Mouse (Mus musculus) gastrocnemius, adult 18-20 months (tissue): ENCODE results near the gene Defb25. TPM values are rescaled to one million over a fixed set of nuclear protein-coding genes. Genes with fewer than 3 reads are reported as not detected.
"Not testable (repeated sequence)": the region's sequence is repeated elsewhere in the genome, so short reads cannot be mapped to it uniquely, and the experiment has no call there.

Source experiments
- DNase-seq: peaks from one replicate; pipeline ENCODE4 v3.0.0; 2021; ENCODE audit warnings: low spot score
- long read RNA-seq, 2 experiments: library from polyadenylated mRNA; stranded (forward); transcript quantifications; one replicate each; pipeline ENCODE4 v2.0.0; 2021
- total RNA-seq, 2 experiments: library from RNA; stranded (reverse); gene quantifications; 2 replicates each; pipeline ENCODE4 v1.2.3; 2021

Defb25 gene
- total RNA-seq = not detected
- long read RNA-seq, experiment 1 = 0 reads
- long read RNA-seq, experiment 2 = 0 reads

GRCm38 (mm10) chr2:152622953-152623352 lies at the start of gene Defb25:
TSS of gene Defb25 (minus strand) at chr2:152623053.
- no peak for DNase-seq

GRCm38 (mm10) chr2:152672166-152672565 lies 49.3 kb upstream of the Defb25 start:
- peak; percentile 34 for DNase-seq

DNA sequence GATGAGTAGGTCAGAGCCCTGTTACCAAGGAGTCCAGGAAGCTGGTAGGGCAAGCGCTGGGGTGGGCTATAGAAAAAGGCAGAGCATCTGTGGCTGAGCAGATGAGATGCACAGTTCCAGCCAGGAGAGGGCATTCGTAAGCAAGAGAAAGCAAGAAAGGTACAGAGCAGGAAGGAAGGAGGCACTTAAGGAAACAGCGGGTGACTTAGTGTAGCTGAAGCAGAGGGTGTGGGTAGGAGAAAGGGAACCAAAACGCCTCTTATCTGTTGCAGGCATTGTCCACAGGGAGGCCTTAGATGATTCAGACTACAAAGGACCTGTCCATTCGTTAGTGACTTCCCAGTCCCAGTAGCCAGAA lies 48.8 kb upstream of the Defb25 start:
- no peak for DNase-seq

- no peak for DNase-seq
Observed at GRCm38 (mm10) chr2:152670983-152671641, 48.3 kb upstream of the Defb25 start.

DNA sequence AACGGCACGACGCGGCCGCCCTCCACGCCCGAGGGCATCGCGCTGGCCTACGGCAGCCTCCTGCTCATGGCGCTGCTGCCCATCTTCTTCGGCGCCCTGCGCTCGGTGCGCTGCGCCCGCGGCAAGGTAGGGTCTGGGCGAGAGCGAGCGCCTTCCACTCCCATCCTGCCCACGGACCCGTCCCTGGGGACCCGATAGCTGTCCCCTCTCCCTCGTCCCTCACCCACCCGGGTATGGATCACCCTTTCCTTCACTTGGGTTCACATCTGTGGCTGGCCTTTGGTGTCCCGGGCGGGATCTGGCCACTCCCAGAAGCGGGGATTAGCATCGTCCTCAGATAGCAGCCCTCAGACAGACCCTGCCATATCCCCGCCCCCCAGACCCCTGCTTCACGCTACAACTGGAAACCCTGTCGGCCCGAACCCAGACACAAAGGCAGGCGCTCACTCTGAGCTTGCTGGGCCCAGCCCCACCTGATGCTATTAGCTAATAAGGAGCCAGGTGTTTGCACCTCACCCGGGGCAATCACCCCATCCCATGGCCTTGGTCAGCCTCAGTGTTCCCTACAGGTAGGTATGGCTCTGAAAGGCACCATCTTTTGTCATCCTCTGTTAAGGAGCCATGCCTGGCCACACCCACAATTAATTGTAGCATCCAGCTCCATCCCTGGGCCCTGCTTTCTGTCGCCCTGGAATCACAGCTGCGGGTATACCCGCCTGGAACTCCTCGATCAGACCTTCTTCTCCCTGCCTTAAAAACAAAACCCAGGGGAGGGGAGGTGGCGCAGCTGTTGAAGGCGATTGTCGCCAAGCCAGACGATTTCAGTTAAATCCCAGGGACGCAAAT lies 47.0 kb upstream of the Defb25 start:
- DNase-seq = no peak

DNA sequence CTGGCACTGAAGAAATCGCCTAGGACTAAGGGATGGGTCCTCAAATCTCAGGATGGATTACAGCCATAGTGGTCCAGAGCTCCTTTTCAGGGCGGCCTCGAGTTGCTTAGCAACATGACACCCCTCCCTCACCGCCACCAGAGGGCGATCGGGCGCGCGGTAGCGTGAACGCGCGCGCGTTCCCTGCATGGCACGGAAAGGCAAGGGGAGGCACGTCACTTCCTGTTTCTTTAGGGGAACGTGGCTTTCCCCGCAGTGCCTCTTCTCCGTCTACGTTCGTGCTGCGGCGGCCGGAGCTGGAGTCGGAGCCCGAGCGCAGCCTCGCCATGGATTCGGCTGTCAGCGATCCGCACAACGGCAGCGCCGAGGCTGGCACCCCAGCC lies 46.4 kb upstream of the Defb25 start, which contains the start of gene H13:
H13 (plus strand) TSS at position 206 of the 383 bp plus-strand sequence.
- peak; percentile 90 for DNase-seq

DNA sequence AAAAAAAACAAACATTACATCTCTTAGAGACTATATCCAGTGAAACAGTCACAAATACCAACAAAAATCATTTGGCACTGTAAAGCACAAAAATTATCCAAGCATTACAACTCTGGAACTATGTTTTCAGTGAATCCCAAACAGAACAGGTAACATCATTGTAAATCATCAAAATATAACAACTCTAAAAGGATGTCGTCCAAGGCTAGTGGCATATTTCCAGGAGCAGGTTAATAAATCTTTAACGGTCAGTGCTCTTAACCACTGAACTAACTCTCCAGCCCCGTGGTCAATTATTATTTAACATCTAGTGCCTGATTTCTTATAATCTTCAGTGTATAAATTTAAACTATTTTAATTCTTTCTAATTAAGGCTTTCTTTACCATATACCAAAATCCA lies 43.3 kb upstream of the Defb25 start:
- not testable (repeated sequence) for DNase-seq

DNA sequence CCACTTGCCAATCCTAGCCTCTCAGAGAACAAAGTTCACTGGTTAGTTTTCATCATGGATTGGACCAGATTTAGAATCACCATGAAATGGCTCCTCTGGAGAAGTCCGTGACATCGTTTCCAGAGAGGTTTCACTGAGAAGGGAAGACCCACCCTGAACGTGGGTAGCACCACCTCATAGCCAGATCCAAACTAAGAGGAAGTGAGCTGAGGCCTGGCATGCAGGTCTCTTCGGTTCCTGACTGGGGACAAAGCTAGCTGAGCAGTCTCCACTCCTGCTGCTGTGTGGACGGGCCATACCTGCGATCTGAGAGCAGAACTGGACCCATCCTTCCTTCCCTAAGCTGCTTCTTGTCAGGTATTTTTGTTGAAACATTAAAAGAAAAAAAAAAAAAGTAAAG lies 38.3 kb upstream of the Defb25 start:
- DNase-seq = no peak

- peak; percentile 31 for DNase-seq
Observed at GRCm38 (mm10) chr2:152657398-152657797, 34.5 kb upstream of the Defb25 start.

DNA sequence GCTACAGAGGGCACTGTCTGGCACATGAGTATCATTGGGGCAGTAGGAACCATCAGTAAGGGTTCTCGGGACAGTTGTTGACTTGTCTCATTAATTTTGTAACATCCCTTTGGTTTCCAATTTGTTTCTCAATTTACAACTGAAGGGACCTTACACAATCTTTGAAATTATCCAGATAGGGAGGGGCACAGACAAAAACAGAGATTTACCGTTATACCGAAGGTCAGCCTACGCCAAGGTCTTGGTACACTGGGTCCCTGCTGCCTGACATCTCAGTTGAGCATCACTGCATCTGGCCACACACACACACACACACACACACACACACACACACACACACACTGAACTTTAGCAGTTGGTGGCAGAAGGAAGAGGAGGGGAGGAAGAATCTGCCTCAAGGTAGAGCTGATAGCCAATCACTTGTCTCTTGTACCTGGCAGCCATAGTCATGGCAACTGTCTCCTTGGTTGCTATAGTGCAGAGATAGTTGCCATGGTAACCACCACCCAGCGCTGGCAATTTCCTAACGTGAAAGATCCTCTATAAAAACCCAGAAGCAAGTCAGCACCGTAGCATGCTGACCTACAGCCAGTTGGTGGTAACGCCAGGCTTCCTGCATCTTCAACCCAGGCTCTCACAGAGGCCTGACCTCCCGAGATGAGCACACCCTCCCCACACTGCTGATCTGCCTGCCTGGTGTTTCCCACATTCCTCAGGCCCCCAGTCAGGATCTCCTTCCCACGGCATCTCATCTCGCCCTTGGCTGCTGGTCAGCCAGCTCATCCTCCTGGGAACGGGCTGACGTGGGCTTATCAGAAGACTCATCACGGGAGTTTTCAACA lies 31.2 kb upstream of the Defb25 start:
- DNase-seq = peak; percentile 43

GRCm38 (mm10) chr2:152652901-152653620 lies 30.2 kb upstream of the Defb25 start:
- DNase-seq = peak; percentile 69

- DNase-seq = no peak
Observed at GRCm38 (mm10) chr2:152639406-152640113, 16.7 kb upstream of the Defb25 start.

DNA sequence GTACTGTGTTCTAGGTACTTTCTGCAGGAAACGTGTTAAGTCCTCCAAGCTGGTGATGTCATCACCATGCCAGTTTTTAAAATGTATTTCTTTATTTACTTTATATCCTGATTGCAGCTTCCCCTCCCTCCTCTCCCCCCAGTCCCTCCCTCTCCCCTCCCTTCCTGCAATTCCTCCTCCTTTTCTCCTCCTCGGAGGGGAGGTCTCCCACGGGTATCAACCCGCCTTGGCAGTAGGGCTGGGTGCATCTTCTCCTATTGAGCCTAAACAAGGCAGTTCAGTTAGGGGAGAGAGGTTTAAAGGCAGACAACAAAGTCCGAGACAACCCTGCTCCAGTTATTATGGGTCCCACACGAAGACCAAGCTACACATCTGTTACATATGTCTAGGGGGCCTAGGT lies 16.0 kb upstream of the Defb25 start:
- DNase-seq = no peak

DNA sequence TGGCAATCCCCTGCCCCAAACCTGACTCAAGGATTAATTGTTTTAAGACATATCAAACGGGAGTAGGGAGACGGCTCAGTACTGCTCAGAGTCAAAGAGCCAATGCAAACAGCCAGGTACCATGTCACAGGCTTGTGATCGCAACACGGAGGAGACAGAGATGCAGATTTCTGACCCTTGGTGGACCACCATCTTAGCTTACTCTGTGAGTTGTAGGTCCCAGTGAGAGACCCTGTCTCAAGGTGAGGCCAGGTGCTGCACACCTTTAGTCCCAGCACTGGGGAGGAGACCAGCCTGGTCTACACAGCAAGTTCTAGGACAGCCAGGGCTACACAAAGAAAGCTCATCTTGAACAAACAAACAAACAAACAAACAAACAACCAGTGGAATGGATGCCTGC lies 14.5 kb upstream of the Defb25 start:
- no peak for DNase-seq

DNA sequence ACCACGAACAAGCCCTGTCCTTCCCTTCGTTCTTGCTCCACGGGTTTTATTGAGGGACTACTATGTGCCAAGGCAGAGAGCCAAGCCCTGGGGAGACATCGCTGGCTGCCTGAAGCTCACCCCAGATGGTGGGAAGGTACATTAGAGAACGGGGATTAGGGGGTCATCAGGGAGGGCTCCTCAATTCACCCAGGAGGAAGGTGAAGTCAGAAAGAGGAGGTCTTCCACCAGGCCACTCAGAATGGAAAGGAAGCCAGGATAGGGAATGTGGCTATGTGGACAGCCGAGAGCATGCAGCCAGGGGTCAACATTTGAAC lies 14.1 kb upstream of the Defb25 start:
- no peak for DNase-seq

DNA sequence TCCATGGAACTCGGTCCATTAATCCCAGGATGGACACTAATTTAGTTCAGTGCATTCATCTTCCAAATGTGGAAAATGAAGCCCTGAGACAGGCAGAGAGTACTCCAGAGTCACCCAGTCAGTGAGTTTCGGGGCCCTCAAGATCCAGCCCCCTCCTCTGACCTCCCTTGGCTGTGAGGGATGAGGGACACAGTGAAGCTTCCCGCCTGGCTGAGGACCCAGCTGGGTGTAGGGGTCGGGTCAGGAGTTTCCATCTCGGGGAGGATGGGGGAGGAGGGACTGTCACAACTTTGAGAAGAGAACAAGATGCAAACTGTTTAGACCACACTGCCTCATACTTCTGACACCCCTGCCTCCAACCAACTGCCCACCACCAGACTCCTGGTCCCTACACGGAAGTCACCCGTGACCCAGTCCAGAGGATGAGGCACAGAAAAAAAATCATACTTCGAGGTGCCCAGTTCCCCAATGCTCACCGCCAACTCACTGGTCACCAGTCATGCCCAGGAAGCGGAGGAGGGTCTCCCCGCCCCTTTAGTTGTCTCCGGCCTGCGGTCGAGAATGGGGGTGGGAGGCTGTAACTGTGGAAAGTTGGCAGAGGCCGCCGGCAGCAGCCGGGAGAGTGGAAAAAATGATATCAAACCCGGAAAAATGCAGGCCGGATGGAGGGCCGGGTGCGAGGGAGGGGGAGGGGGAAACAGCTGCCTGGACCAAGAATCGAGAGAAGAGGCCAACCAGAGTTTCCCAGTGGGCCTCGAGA lies 13.6 kb upstream of the Defb25 start:
- DNase-seq = peak; percentile 72

GRCm38 (mm10) chr2:152634311-152634710 lies 11.5 kb upstream of the Defb25 start:
- no peak for DNase-seq

DNA sequence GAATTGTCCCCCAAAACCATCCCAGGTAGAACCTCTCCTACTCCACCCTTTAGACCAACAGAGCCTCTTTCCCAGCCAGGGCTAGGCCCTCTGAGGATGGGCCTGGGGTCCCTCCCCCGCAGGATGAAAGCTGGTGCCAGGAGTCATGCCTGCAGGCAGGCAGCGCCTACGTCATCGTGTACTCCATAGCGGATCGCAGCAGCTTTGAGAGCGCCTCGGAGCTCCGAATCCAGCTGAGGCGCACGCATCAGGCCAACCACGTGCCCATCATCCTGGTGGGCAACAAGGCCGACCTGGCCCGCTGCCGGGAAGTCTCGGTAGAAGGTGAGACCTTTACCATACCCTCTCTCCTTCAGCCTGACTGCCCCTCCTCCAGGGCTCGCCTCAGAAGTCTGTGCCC lies 10.5 kb upstream of the Defb25 start:
- no peak for DNase-seq

DNA sequence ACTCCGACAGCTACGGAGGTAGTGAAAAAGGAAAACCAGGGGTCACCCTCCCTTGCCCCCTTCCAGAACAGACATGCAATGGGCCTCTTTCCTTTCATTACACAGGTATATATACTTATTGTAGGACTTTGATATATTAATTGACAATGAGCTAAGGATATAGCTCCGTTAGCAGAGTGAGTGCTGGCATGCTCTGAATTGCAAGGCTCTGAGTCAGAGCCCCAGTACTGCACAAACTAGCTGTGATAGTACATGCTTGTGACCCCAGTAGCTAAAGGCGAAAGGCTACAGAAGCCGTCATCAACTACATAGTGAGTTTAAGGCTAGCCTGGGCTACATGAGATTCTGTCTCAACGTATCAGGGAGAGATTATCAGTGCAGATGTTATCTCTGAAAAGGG lies 7.1 kb upstream of the Defb25 start:
- no peak for DNase-seq

DNA sequence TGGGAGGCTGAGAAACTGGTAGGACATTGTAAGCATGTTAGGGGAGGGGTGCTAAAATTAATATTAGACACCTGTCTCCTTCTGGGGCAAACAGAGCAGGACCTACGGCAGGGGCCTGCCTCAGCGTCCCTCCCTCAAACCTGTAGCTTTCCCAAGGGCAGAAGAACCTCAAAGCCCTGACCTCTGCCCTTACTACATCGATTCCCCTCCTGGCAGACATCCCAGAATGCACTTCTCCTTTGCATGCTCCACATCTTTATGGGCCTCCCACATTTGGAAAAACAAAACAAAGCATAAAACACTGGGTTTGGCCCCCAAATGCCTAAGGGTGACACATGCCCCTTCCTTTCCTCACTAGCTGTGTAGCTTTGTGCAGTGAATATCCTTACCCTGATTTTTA lies 6.4 kb upstream of the Defb25 start:
- no peak for DNase-seq
